Mouse (Mus musculus): ENCODE results near the gene Rec114. TPM values are rescaled to one million over a fixed set of nuclear protein-coding genes. Genes with fewer than 3 reads are reported as not detected.

Gene Rec114
- total and polyA plus RNA-seq, 3 experiments = 111 to 135 TPM; not detected in 1

DNA sequence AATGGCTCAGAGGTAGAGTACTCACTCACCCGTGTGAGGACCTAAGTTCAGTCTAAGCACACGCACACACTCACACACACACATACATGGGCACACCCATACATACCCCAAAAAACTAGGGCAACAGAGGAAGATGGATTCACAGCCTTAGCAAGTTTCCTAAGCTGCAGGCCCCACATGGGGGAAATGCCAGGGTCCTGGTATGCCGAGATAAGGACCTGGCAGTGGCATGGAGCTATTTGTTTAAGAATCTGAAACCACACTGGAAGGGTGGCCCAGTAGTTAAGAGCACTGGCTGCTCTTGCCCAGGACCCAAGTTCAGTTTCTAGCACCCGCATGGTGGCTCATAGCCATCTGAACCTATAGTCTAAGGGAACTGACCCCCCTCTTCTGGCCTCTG is 19.4 kb upstream of the Rec114 start:
- no peak overlapping the region for H3K4me3 ChIP-seq (ENCODE audit: control insufficient read depth in 1 of 2, insufficient read depth in 1 of 2, low read depth in 2 of 2, low read length in 2 of 2)
- peaks cover 0 to 6% of the 10 kb centered on the region in 2 experiments for H3K27me3 ChIP-seq (ENCODE audit: control insufficient read depth in 1 of 2, insufficient read depth in 2 of 2, low read length in 2 of 2)
- H3K79me2 ChIP-seq (ENCODE audit: control insufficient read depth, insufficient read depth, low read length, poor library complexity) = no peaks in the 10 kb centered on the region
- no peak overlapping the region for H3K27ac ChIP-seq (ENCODE audit: control insufficient read depth, low read depth, low read length)
- H3K36me3 ChIP-seq (ENCODE audit: control insufficient read depth in 1 of 2, insufficient read depth in 2 of 2, low read length in 2 of 2) = no peaks in the 10 kb centered on the region
- no peak overlapping the region for H3K9ac ChIP-seq (ENCODE audit: control insufficient read depth, low read depth, low read length, poor library complexity, severe bottlenecking)
- H3K4me1 ChIP-seq (ENCODE audit: control insufficient read depth in 1 of 2, insufficient read depth in 2 of 2, low read length in 2 of 2) = peaks cover 0 to 4% of the 10 kb centered on the region in 2 experiments; a peak in 2 of 4 replicates
- peak; percentile 32 for DNase-seq (ENCODE audit: low read depth, low spot score)
- no peaks in the 10 kb centered on the region for H3K9me3 ChIP-seq (replicated peaks; ENCODE audit: insufficient read depth, low read length)
- TF ChIP-seq TAL1 (IDR thresholded peaks at IDR 0.05; ENCODE audit: low read length) (peak; percentile 70), TCF12 (IDR thresholded peaks at IDR 0.05; ENCODE audit: low read depth, low read length) (no peak), EP300 (IDR thresholded peaks at IDR 0.05; ENCODE audit: low read depth in 1 of 2, low read length in 2 of 2) (peak in 1 of 2 experiments; percentile 41; a peak in 2 of 4 replicates)

- peaks cover 0 to under 1% of the 10 kb centered on the region in 2 experiments; a peak in 1 of 4 replicates for H3K4me1 ChIP-seq (ENCODE audit: control insufficient read depth in 1 of 2, insufficient read depth in 2 of 2, low read length in 2 of 2)
- no peak overlapping the region for H3K27ac ChIP-seq (ENCODE audit: control insufficient read depth, low read depth, low read length)
- peaks cover 0 to 6% of the 10 kb centered on the region in 2 experiments for H3K27me3 ChIP-seq (ENCODE audit: control insufficient read depth in 1 of 2, insufficient read depth in 2 of 2, low read length in 2 of 2)
- TF ChIP-seq CTCF (IDR thresholded peaks at IDR 0.05 in 2 of 3, conservative IDR thresholded peaks at IDR 0.05 in 1 of 3; ENCODE audit: control insufficient read depth in 1 of 3, insufficient read depth in 1 of 3, low read depth in 2 of 3, low read length in 3 of 3, poor library complexity in 1 of 3, severe bottlenecking in 1 of 3) = no peak
- TF ChIP-seq ELF1 (IDR thresholded peaks at IDR 0.05; ENCODE audit: low read depth, low read length) = no peak
- TF ChIP-seq ETS1 (IDR thresholded peaks at IDR 0.05; ENCODE audit: low read depth, low read length) = no peak
- TF ChIP-seq HCFC1 (IDR thresholded peaks at IDR 0.05; ENCODE audit: low read depth, low read length) = no peak
- TF ChIP-seq MYB (IDR thresholded peaks at IDR 0.05; ENCODE audit: low read depth, low read length) = no peak
- no peak for TF ChIP-seq TBP (IDR thresholded peaks at IDR 0.05; ENCODE audit: low read depth, low read length)
- TF ChIP-seq ZNF384 (IDR thresholded peaks at IDR 0.05; ENCODE audit: low read depth, low read length) = no peak
- TF ChIP-seq ZMIZ1 (IDR thresholded peaks at IDR 0.05; ENCODE audit: low read depth, low read length) = no peak
- no peak for TF ChIP-seq SMC3 (IDR thresholded peaks at IDR 0.05; ENCODE audit: low read depth, low read length)
- no peak for TF ChIP-seq RCOR1 (IDR thresholded peaks at IDR 0.05; ENCODE audit: low read depth, low read length)
- TF ChIP-seq USF1 (IDR thresholded peaks at IDR 0.05; ENCODE audit: low read depth, low read length) = no peak
- H3K9me3 ChIP-seq (replicated peaks; ENCODE audit: insufficient read depth, low read length) = no peaks in the 10 kb centered on the region
- H3K4me3 ChIP-seq (ENCODE audit: control insufficient read depth in 1 of 2, insufficient read depth in 1 of 2, low read depth in 2 of 2, low read length in 2 of 2) = no peak overlapping the region
- H3K79me2 ChIP-seq (ENCODE audit: control insufficient read depth, insufficient read depth, low read length, poor library complexity) = no peaks in the 10 kb centered on the region
- no peak overlapping the region for H3K9ac ChIP-seq (ENCODE audit: control insufficient read depth, low read depth, low read length, poor library complexity, severe bottlenecking)
- no peak for DNase-seq (ENCODE audit: low read depth, low spot score)
- no peaks in the 10 kb centered on the region for H3K36me3 ChIP-seq (ENCODE audit: control insufficient read depth in 1 of 2, insufficient read depth in 2 of 2, low read length in 2 of 2)
Observed at GRCm38 (mm10) chr9:58762086-58762485, 18.3 kb upstream of the Rec114 start.

DNA sequence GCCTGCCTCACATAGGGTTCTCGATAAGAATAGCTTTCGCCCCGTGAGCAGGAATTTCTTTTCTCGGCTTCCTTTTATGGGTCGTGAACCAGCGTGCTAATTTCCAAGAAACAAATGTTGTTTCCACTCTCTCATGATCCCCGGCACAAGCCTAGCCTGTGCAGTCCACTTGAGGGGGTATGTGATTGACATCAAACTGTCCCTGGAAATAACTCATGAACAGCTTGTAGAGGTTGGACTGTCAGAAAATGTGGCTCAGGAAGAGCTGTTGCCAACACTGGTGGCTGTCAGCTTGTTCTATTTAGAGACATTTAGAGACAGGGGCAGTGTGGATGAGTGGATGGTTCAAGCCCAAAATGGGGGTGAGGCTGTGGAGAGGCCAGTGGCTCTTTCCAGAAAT is 15.0 kb upstream of the Rec114 start:
- H3K4me1 ChIP-seq (ENCODE audit: control insufficient read depth in 1 of 2, insufficient read depth in 2 of 2, low read length in 2 of 2) = no peaks in the 10 kb centered on the region
- DNase-seq (ENCODE audit: low read depth, low spot score) = no peak
- H3K36me3 ChIP-seq (ENCODE audit: control insufficient read depth in 1 of 2, insufficient read depth in 2 of 2, low read length in 2 of 2) = no peaks in the 10 kb centered on the region
- no peak overlapping the region for H3K27ac ChIP-seq (ENCODE audit: control insufficient read depth, low read depth, low read length)
- TF ChIP-seq MAX (IDR thresholded peaks at IDR 0.05; ENCODE audit: low read length) (no peak), TCF12 (IDR thresholded peaks at IDR 0.05; ENCODE audit: low read depth, low read length) (no peak), MAFK (IDR thresholded peaks at IDR 0.05; ENCODE audit: borderline replicate concordance, low read depth, low read length) (no peak), MXI1 (IDR thresholded peaks at IDR 0.05; ENCODE audit: low read depth, low read length) (no peak), CTCF (IDR thresholded peaks at IDR 0.05 in 2 of 3, conservative IDR thresholded peaks at IDR 0.05 in 1 of 3; ENCODE audit: control insufficient read depth in 1 of 3, insufficient read depth in 1 of 3, low read depth in 2 of 3, low read length in 3 of 3, poor library complexity in 1 of 3, severe bottlenecking in 1 of 3) (no peak)
- no peak overlapping the region for H3K4me3 ChIP-seq (ENCODE audit: control insufficient read depth in 1 of 2, insufficient read depth in 1 of 2, low read depth in 2 of 2, low read length in 2 of 2)
- H3K79me2 ChIP-seq (ENCODE audit: control insufficient read depth, insufficient read depth, low read length, poor library complexity) = no peaks in the 10 kb centered on the region
- H3K9ac ChIP-seq (ENCODE audit: control insufficient read depth, low read depth, low read length, poor library complexity, severe bottlenecking) = no peak overlapping the region
- H3K27me3 ChIP-seq (ENCODE audit: control insufficient read depth in 1 of 2, insufficient read depth in 2 of 2, low read length in 2 of 2) = peaks cover 0 to 7% of the 10 kb centered on the region in 2 experiments; a peak in 3 of 4 replicates
- no peaks in the 10 kb centered on the region for H3K9me3 ChIP-seq (replicated peaks; ENCODE audit: insufficient read depth, low read length)

All from MEL (cell line).